Mouse (Mus musculus) ES-E14 (cell line): ENCODE measurements around the gene Arl5c.

Experiments used
- HCFC1 ChIP-seq: IDR thresholded peaks from 2 replicates; pipeline ENCODE4 v1.6.1; 2012; ENCODE audit warnings: low read length, inconsistent platforms, borderline replicate concordance; ENCODE audit not compliant: insufficient read depth
- MAFK ChIP-seq: IDR thresholded peaks from 2 replicates; pipeline ENCODE4 v1.6.1; 2014; ENCODE audit warnings: mild to moderate bottlenecking, low read depth, low read length, inconsistent platforms; ENCODE audit not compliant: insufficient read depth
- ZC3H11A ChIP-seq: IDR thresholded peaks from 2 replicates; pipeline ENCODE4 v1.6.1; 2012; ENCODE audit warnings: low read depth, mild to moderate bottlenecking, inconsistent platforms, low read length, borderline replicate concordance

DNA sequence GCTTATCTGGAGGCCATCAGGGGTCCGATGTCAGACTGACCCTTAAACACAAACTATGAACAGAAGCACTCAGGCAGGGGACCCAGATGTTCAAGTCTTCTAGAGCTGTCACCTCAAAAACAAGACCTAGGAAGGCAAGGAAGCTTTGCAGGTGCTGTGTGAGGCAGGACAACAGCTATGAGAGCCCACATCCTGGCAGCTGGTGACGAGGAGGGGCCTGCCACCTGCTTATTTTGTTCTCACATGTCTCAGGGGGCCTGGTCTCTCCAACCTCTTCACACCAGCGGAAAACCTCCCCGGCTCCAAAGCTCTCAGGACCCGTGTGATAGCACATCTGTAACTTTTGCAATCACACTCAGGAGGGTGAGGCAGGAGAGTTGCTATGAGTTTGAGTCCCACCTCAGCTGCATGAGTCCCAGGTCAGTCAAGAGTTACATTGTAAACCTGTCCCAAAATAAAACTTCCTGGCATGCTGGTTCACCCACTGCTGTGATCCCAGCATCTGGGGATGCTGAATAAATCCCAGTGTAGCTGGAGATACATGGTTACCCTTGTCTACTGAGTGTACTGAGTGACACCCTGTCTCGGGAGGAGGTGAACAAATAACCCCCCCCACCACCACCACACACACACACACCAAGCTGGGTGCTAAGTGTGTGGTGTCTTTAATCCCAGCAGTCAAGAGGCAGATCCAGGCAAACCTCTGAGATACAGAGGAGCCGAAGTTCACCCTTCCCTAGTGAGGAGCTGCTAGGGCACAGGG is 4.6 kb upstream of the Arl5c start:
- no peak for TF ChIP-seq MAFK
- no peak for TF ChIP-seq HCFC1
- no peak for TF ChIP-seq ZC3H11A
